Mouse (Mus musculus) heart, embryonic 11.5 days (tissue): ENCODE measurements around the gene Sipa1l3. TPM values are rescaled to one million over a fixed set of nuclear protein-coding genes. Genes with fewer than 3 reads are reported as not detected.

ENCODE experiments used
- ATAC-seq: fragments of 200-750 bp; cut with Nextera tagmentation; replicated peaks from 2 replicates; pipeline ENCODE4 v1.8.0; 2017; ENCODE audit warnings: moderate library complexity; ENCODE audit not compliant: insufficient number of reproducible peaks, low FRiP score, low TSS enrichment
- H3K27ac ChIP-seq: fragments of 300-500 bp; sonication (generic); 2 replicates; pipeline ENCODE4 v1.5.1; 2014; ENCODE audit warnings: mild to moderate bottlenecking, low read depth, low read length
- H3K27me3 ChIP-seq: fragments of 300-500 bp; sonication (generic); 2 replicates; pipeline ENCODE4 v1.6.1; 2014; ENCODE audit warnings: mild to moderate bottlenecking, low read length, mixed read lengths; ENCODE audit not compliant: control insufficient read depth, insufficient read depth
- H3K36me3 ChIP-seq: fragments of 300-500 bp; sonication (generic); 2 replicates; pipeline ENCODE4 v1.6.1; 2014; ENCODE audit warnings: mild to moderate bottlenecking, low read length, moderate library complexity, mixed read lengths; ENCODE audit not compliant: control insufficient read depth, insufficient read depth
- H3K4me1 ChIP-seq: fragments of 300-500 bp; sonication (generic); 2 replicates; pipeline ENCODE4 v1.6.1; 2014; ENCODE audit warnings: low read length; ENCODE audit not compliant: control insufficient read depth, insufficient read depth
- H3K4me2 ChIP-seq: fragments of 300-500 bp; sonication (generic); 2 replicates; pipeline ENCODE4 v1.6.1; 2014; ENCODE audit warnings: mild to moderate bottlenecking, moderate library complexity
- H3K4me3 ChIP-seq: fragments of 300-500 bp; sonication (generic); 2 replicates; pipeline ENCODE4 v1.5.1; 2014; ENCODE audit warnings: low read depth, low read length
- H3K9ac ChIP-seq: fragments of 300-500 bp; sonication (generic); 2 replicates; pipeline ENCODE4 v1.6.1; 2014; ENCODE audit warnings: mild to moderate bottlenecking, low read depth, low read length, moderate library complexity
- H3K9me3 ChIP-seq: fragments of 300-500 bp; sonication (generic); replicated peaks from 2 replicates; pipeline ENCODE4 v1.6.1; 2016; ENCODE audit warnings: low read length; ENCODE audit not compliant: control insufficient read depth
- WGBS: fragments of 180-500 bp; shearing (Covaris S2); extraction: QIAGEN DNeasy Blood & Tissue Kit; methylation state at CpG from one replicate; pipeline ENCODE4 v1.1.7; 2014; ENCODE audit not compliant: insufficient replicate concordance; 5-methylcytosine and 5-hydroxymethylcytosine counted together
- polyA plus RNA-seq: library from polyadenylated mRNA; unstranded; fragments of >200 nt; fragmentation: Nextera tagmentation; extraction: Ambion mirVana; gene quantifications from 2 replicates; pipeline ENCODE4 v1.2.1, GENCODE M21; 2014

The Sipa1l3 gene
- polyA plus RNA-seq, 1 experiment from 2014 or later: 4.8 TPM

DNA sequence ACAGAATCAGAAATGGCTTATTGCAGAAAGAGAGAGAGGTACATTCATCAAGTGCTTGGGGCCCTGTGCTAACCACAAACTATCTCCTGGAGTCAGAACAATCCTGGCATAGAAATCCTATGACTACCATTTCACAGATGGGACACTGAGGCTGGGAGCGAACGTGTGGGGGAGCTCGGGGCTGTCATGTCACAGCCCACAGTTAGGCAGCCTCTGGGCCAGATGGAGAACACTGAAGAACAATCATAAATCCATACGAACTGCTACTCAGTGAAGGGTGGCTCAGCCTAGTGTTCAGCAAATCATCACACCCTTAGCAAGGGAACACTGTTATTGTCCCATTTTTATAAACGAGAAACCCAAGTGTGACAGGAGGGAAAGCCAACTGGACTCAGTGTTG, 1.3 kb downstream of the Sipa1l3 start:
- WGBS: 74% methylated on average over 5 of the region's 5 CpGs
- Histone ChIP-seq H3K9ac (no peak overlapping the region), H3K4me1 (peaks cover 4% of the 10 kb centered on the region), H3K27me3 (peaks cover 44% of the 10 kb centered on the region), H3K4me3 (peak overlapping the region; percentile 54), H3K36me3 (no peaks in the 10 kb centered on the region), H3K9me3 (no peaks in the 10 kb centered on the region), H3K4me2 (peak overlapping the region; percentile 88), H3K27ac (no peak overlapping the region)
- ATAC-seq: no peak

DNA sequence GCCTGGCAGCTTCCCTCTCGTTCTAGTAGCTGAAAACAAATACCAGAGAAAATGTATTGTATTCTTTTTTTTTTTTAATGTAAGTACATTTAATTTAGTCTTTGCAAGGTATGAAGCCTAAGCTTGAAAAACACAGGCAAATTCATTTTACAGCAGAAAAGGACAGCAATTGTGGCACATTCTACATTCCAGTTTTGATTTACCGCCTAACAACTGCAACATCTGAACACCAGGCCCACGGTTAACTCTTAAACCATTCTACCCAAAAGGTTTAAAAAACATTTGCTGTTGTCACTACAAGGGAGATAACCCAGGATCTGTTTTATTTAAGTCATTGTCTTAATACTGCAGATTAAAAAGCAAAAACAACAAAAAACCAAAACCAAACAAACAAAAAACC, 2.8 kb downstream of the Sipa1l3 start:
- 83% methylated on average over 3 of the region's 3 CpGs for WGBS
- ATAC-seq: no peak
- H3K9me3 ChIP-seq: no peaks in the 10 kb centered on the region
- peaks cover 15% of the 10 kb centered on the region for H3K4me1 ChIP-seq
- H3K27me3 ChIP-seq: peaks cover 51% of the 10 kb centered on the region
- no peak overlapping the region for H3K4me3 ChIP-seq
- H3K36me3 ChIP-seq: no peaks in the 10 kb centered on the region
- H3K9ac ChIP-seq: no peak overlapping the region
- H3K27ac ChIP-seq: no peak overlapping the region
- no peak overlapping the region for H3K4me2 ChIP-seq

DNA sequence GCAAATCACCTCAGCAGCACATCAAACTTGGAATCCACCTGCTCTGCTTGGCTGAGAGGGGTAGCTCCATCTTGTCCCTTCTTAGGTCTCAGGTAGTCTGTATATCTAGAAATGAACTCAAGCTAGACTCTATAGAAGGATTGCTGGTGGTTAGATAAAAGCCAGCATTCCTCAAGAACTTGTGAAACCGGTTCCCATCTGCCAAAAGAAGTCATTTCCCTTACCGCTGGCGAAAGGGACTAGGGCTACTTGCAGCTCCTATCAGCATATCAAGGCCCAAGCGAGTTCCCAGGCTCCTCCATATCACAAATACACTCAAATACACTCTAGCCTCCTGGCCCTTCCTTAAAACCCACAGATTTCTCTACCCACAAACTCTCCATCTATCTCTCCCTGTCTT, 5.7 kb downstream of the Sipa1l3 start:
- Histone ChIP-seq H3K4me1 (peaks cover 15% of the 10 kb centered on the region), H3K9ac (no peak overlapping the region), H3K27me3 (peaks cover 69% of the 10 kb centered on the region), H3K4me2 (no peak overlapping the region), H3K9me3 (no peaks in the 10 kb centered on the region), H3K36me3 (no peaks in the 10 kb centered on the region), H3K4me3 (no peak overlapping the region), H3K27ac (no peak overlapping the region)
- ATAC-seq: no peak
- whole genome bisulfite sequencing: 30% methylated on average over 4 of the region's 4 CpGs

DNA sequence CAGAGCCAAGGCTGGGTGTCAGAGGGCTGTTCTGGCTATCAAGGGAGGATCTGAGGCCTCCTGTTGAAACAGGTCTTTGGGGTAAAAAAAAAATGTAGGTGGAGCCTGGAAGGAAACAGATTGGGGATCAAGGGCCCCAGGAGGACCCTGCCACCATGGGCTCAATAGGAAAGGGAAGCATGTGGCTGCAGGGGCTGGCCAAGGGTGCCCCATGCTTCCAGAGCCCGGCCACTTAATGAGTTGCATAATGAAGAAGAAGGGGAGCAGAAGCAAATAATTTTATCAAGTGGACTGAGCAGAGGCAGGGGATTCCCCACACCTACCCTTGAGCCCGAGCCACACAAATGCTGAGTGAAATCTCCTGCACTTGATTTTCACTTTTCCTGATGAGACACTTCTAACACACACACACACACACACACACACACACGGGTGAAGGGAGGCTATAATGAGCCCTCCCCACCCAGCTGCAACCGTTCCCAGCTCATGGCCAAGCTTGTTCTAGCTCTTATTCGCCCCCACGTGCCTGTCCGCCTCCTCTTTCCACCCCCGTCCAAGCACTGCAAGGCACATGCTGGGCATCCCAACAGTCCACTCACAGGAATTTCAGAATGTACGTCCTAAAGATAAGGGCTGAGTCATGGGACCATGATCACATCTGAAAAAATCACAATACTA, 6.7 kb downstream of the Sipa1l3 start:
- Histone ChIP-seq H3K4me2 (no peak overlapping the region; the same call in 1 of the 2 replicates), H3K27ac (no peak overlapping the region), H3K4me3 (no peak overlapping the region), H3K4me1 (peaks cover 11% of the 10 kb centered on the region; the same call in 1 of the 2 replicates), H3K36me3 (no peaks in the 10 kb centered on the region), H3K9me3 (no peaks in the 10 kb centered on the region), H3K9ac (no peak overlapping the region), H3K27me3 (peaks cover 67% of the 10 kb centered on the region)
- no peak for ATAC-seq
- 41% methylated on average over 9 of the region's 9 CpGs for WGBS

DNA sequence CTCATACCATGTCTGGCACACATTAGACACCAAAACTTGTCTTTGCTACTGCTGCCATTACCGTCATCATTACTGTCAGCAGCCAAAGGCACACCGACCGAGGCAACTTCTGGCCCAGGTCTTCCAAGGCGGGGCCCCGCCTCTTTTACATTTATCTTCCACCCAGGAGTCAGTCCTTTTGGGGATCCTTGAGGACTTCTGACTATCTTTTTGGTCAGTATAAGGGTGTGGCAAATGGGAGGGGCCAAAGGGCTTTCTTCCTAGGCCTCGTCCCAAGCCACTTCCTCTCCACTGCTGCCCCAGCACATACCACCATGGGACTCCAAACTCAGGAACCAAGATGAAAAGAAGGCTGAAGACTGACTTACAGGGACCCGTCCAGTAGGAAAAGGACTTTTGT, 9.9 kb downstream of the Sipa1l3 start:
- H3K4me2 ChIP-seq: no peak overlapping the region
- H3K9ac ChIP-seq: no peak overlapping the region
- no peaks in the 10 kb centered on the region for H3K9me3 ChIP-seq
- H3K27ac ChIP-seq: no peak overlapping the region
- peaks cover 77% of the 10 kb centered on the region for H3K27me3 ChIP-seq
- H3K36me3 ChIP-seq: no peaks in the 10 kb centered on the region
- WGBS: 71% methylated on average over 7 of the region's 7 CpGs
- no peak overlapping the region for H3K4me3 ChIP-seq
- peaks cover 19% of the 10 kb centered on the region for H3K4me1 ChIP-seq
- no peak for ATAC-seq

DNA sequence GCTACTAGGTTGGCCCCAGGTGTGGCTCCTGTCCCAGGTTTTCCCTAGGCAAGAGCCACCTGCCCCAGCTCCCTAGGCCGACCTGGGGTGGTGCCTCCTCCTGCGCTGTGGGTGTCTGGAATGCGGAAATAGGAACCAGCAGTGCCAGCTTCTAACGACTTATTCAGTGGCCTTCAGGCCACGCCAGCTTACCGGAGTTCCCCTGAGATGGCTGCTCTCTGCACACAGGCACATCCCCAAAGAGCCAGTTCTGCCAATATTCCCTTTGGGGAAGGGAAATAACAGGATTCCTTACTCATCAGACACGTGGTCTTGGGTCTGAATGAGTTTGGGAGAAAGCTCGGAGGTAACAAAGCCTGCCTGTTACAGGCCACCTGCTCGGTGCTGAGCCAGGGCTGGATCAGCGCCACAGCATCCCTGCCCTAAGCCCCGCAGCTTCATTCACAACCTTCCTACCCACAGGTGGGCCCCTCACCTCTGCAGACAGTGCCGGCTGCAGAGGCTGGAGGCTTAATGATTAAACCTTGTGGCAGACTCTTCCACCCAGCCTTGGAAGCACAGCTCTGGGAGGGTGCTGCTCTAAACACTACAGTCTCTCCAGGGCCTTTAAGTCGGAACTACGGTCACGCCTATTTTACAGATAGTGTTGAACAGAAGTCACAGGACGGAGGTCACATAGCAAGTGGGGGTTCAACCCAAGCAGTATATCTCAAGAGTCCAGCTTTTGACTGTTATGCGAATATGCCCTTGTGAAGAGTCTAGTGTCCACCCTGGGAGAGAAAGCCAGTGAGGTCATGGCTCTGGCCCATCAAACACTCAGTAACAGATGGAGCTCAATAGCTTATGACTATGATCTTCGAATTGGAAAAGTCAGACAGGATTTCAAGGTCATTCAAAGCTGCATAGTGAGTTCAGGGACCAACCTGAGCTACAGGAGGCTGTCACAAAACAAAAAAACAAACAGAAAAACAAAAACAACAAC, 12.8 kb downstream of the Sipa1l3 start:
- H3K27ac ChIP-seq: no peak overlapping the region
- H3K9me3 ChIP-seq: no peaks in the 10 kb centered on the region
- H3K4me1 ChIP-seq: peaks cover 8% of the 10 kb centered on the region; the same call in 1 of the 2 replicates
- H3K27me3 ChIP-seq: peaks cover 68% of the 10 kb centered on the region
- ATAC-seq: no peak
- H3K9ac ChIP-seq: no peak overlapping the region
- H3K36me3 ChIP-seq: no peaks in the 10 kb centered on the region
- H3K4me2 ChIP-seq: no peak overlapping the region
- 35% methylated on average over 18 of the region's 18 CpGs for WGBS
- H3K4me3 ChIP-seq: no peak overlapping the region

DNA sequence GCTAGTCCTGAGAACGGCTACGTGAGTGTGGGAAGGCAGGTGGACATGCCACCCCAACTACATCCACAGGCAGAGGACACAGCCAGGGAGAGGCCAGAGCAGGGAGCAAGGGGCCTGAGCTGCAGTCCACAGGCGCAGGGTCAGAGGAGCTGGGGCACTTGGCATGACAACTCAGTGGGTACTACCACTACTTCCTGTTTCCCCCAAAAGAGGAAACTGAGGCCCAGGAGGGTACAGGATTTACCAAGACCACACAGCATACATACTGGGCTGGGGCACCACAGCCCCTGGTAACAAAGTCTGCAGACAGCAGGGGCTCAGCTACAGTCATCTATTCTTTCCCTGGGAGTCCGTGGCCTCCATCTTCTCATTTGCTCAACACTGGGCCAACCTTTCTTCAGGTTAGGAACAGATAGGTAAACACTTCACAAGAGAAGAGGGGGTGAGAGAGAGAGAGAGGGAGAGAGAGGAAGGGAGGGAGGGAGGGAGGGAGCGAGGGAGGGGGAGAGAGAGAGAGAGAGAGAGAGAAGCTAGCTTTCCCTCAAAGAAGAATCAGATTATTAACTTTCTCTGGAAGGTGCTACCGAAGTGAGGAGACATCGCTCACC, 13.7 kb downstream of the Sipa1l3 start:
- H3K27ac ChIP-seq: no peak overlapping the region
- H3K4me3 ChIP-seq: no peak overlapping the region
- H3K36me3 ChIP-seq: no peaks in the 10 kb centered on the region
- peaks cover 61% of the 10 kb centered on the region for H3K27me3 ChIP-seq
- WGBS: 66% methylated on average over 7 of the region's 7 CpGs
- no peak overlapping the region for H3K4me2 ChIP-seq
- no peak overlapping the region for H3K9ac ChIP-seq
- ATAC-seq: no peak
- no peaks in the 10 kb centered on the region for H3K9me3 ChIP-seq
- H3K4me1 ChIP-seq: peaks cover 8% of the 10 kb centered on the region; the same call in 1 of the 2 replicates

DNA sequence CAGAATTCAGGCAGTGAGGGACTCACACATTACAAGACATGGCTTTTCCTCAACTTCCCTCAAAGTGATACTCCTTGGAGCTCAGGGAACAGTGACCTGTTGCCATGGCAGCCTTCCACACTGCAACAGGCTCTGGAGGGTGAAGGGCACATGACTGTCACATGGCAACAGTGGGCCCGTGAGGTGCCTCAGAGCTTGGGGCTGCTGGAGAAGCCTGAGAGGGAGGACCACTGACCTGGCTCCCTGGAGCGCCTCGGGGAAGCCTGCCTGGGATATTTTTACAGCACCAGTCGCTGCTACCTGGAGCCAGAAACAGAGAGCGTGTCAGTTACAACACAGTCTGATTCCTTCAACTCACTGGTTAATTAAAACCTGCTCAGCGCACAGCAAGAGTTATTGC, 14.8 kb downstream of the Sipa1l3 start:
- H3K4me1 ChIP-seq: peaks cover 8% of the 10 kb centered on the region; the same call in 1 of the 2 replicates
- no peak for ATAC-seq
- H3K27me3 ChIP-seq: peaks cover 53% of the 10 kb centered on the region
- 67% methylated on average over 6 of the region's 6 CpGs for WGBS
- no peaks in the 10 kb centered on the region for H3K36me3 ChIP-seq
- no peaks in the 10 kb centered on the region for H3K9me3 ChIP-seq
- no peak overlapping the region for H3K27ac ChIP-seq
- no peak overlapping the region for H3K9ac ChIP-seq
- no peak overlapping the region for H3K4me2 ChIP-seq
- H3K4me3 ChIP-seq: no peak overlapping the region
